Mouse (Mus musculus): Measurements from ENCODE around the gene Pih1d1. TPM values are rescaled to one million over a fixed set of nuclear protein-coding genes. Genes with fewer than 3 reads are reported as not detected.
"Not testable (repeated sequence)": the region's sequence is repeated elsewhere in the genome, so short reads cannot be mapped to it uniquely, and the experiment has no call there.

Gene Pih1d1
- polyA plus RNA-seq, 1 experiment from 2014 or later = 80.3 TPM

GRCm38 (mm10) chr7:45147899-45148298 lies 6.2 kb upstream of the Pih1d1 start:
- DNase-seq (ENCODE audit: low spot score) = no peak
- 88% methylated on average over 11 of the region's 11 CpGs for WGBS
- Histone ChIP-seq H3K4me3 (ENCODE audit: low read depth, low read length) (no peak overlapping the region), H3K4me2 (ENCODE audit: low read depth, low read length) (no peak overlapping the region), H3K36me3 (ENCODE audit: control insufficient read depth, insufficient read depth, low read length) (peaks cover 39% of the 10 kb centered on the region), H3K9ac (ENCODE audit: low read depth, low read length) (no peak overlapping the region), H3K9me3 (ENCODE audit: control insufficient read depth, low read length) (no peaks in the 10 kb centered on the region), H3K27ac (replicated peaks; ENCODE audit: low read depth, low read length) (no peak overlapping the region), H3K4me1 (ENCODE audit: control insufficient read depth, insufficient read depth, low read length) (no peaks in the 10 kb centered on the region), H3K27me3 (replicated peaks; ENCODE audit: control insufficient read depth, insufficient read depth, low read length) (no peaks in the 10 kb centered on the region)
- no peak for ATAC-seq (ENCODE audit: low read depth)

- Histone ChIP-seq H3K36me3 (ENCODE audit: control insufficient read depth, insufficient read depth, low read length) (peaks cover 32% of the 10 kb centered on the region), H3K9me3 (ENCODE audit: control insufficient read depth, low read length) (no peaks in the 10 kb centered on the region), H3K9ac (ENCODE audit: low read depth, low read length) (no peak overlapping the region), H3K4me1 (ENCODE audit: control insufficient read depth, insufficient read depth, low read length) (peaks cover 5% of the 10 kb centered on the region), H3K4me3 (ENCODE audit: low read depth, low read length) (no peak overlapping the region), H3K4me2 (ENCODE audit: low read depth, low read length) (no peak overlapping the region), H3K27me3 (replicated peaks; ENCODE audit: control insufficient read depth, insufficient read depth, low read length) (no peaks in the 10 kb centered on the region), H3K27ac (replicated peaks; ENCODE audit: low read depth, low read length) (no peak overlapping the region)
- ATAC-seq (ENCODE audit: low read depth) = no peak
- 67% methylated on average over 4 of the region's 4 CpGs for WGBS
- DNase-seq (ENCODE audit: low spot score) = no peak
Measured at GRCm38 (mm10) chr7:45148534-45149098, 5.5 kb upstream of the Pih1d1 start.

GRCm38 (mm10) chr7:45149545-45149944 lies 4.6 kb upstream of the Pih1d1 start:
- Histone ChIP-seq H3K4me3 (ENCODE audit: low read depth, low read length) (no peak overlapping the region), H3K9me3 (ENCODE audit: control insufficient read depth, low read length) (no peaks in the 10 kb centered on the region), H3K4me2 (ENCODE audit: low read depth, low read length) (no peak overlapping the region), H3K9ac (ENCODE audit: low read depth, low read length) (no peak overlapping the region), H3K4me1 (ENCODE audit: control insufficient read depth, insufficient read depth, low read length) (peaks cover 6% of the 10 kb centered on the region), H3K27ac (replicated peaks; ENCODE audit: low read depth, low read length) (no peak overlapping the region), H3K36me3 (ENCODE audit: control insufficient read depth, insufficient read depth, low read length) (peaks cover 22% of the 10 kb centered on the region), H3K27me3 (replicated peaks; ENCODE audit: control insufficient read depth, insufficient read depth, low read length) (no peaks in the 10 kb centered on the region)
- ATAC-seq (ENCODE audit: low read depth) = no peak
- DNase-seq (ENCODE audit: low spot score) = no peak
- 63% methylated on average over 6 of the region's 6 CpGs for WGBS

- Histone ChIP-seq H3K4me1 (ENCODE audit: control insufficient read depth, insufficient read depth, low read length) (peaks cover 9% of the 10 kb centered on the region), H3K27me3 (replicated peaks; ENCODE audit: control insufficient read depth, insufficient read depth, low read length) (no peaks in the 10 kb centered on the region), H3K4me3 (ENCODE audit: low read depth, low read length) (no peak overlapping the region), H3K9ac (ENCODE audit: low read depth, low read length) (no peak overlapping the region), H3K9me3 (ENCODE audit: control insufficient read depth, low read length) (no peaks in the 10 kb centered on the region), H3K36me3 (ENCODE audit: control insufficient read depth, insufficient read depth, low read length) (peaks cover 16% of the 10 kb centered on the region; the same call in 1 of the 2 replicates), H3K4me2 (ENCODE audit: low read depth, low read length) (no peak overlapping the region), H3K27ac (replicated peaks; ENCODE audit: low read depth, low read length) (no peak overlapping the region)
- WGBS = 40% methylated on average over 4 of the region's 4 CpGs
- DNase-seq (ENCODE audit: low spot score) = no peak
- no peak for ATAC-seq (ENCODE audit: low read depth)
Measured at GRCm38 (mm10) chr7:45150321-45150720, 3.8 kb upstream of the Pih1d1 start.

- no peak for ATAC-seq (ENCODE audit: low read depth)
- no peak overlapping the region for H3K9ac ChIP-seq (ENCODE audit: low read depth, low read length)
Measured at GRCm38 (mm10) chr7:45151303-45151702, 2.8 kb upstream of the Pih1d1 start.

GRCm38 (mm10) chr7:45153052-45153451 lies 1.1 kb upstream of the Pih1d1 start:
- Histone ChIP-seq H3K36me3 (ENCODE audit: control insufficient read depth, insufficient read depth, low read length) (peaks cover 18% of the 10 kb centered on the region; the same call in 1 of the 2 replicates), H3K4me2 (ENCODE audit: low read depth, low read length) (peak overlapping the region; percentile 86), H3K9ac (ENCODE audit: low read depth, low read length) (peak overlapping the region; percentile 87), H3K4me1 (ENCODE audit: control insufficient read depth, insufficient read depth, low read length) (peaks cover 11% of the 10 kb centered on the region)
- not testable (repeated sequence) for H3K27me3 ChIP-seq (replicated peaks; ENCODE audit: control insufficient read depth, insufficient read depth, low read length); DNase-seq (ENCODE audit: low spot score); H3K27ac ChIP-seq (replicated peaks; ENCODE audit: low read depth, low read length); H3K4me3 ChIP-seq (ENCODE audit: low read depth, low read length); ATAC-seq (ENCODE audit: low read depth); H3K9me3 ChIP-seq (ENCODE audit: control insufficient read depth, low read length)
- 84% methylated on average over 2 of the region's 2 CpGs for WGBS

More at GRCm38 (mm10) chr7:45151303-45151702, 2.8 kb upstream of the Pih1d1 start:
- H3K4me1 ChIP-seq (ENCODE audit: control insufficient read depth, insufficient read depth, low read length) = peaks cover 11% of the 10 kb centered on the region
- DNase-seq (ENCODE audit: low spot score) = no peak
- 37% methylated on average over 11 of the region's 11 CpGs for WGBS
- no peak overlapping the region for H3K4me2 ChIP-seq (ENCODE audit: low read depth, low read length)
- H3K27ac ChIP-seq (replicated peaks; ENCODE audit: low read depth, low read length) = no peak overlapping the region
- H3K4me3 ChIP-seq (ENCODE audit: low read depth, low read length) = no peak overlapping the region
- H3K27me3 ChIP-seq (replicated peaks; ENCODE audit: control insufficient read depth, insufficient read depth, low read length) = no peaks in the 10 kb centered on the region
- H3K36me3 ChIP-seq (ENCODE audit: control insufficient read depth, insufficient read depth, low read length) = 0 out of 2 replicates have a peak, but pooled peaks cover 12% of the 10 kb centered on the region
- no peaks in the 10 kb centered on the region for H3K9me3 ChIP-seq (ENCODE audit: control insufficient read depth, low read length)

- Histone ChIP-seq H3K36me3 (ENCODE audit: control insufficient read depth, insufficient read depth, low read length) (peaks cover 19% of the 10 kb centered on the region; the same call in 1 of the 2 replicates), H3K27me3 (replicated peaks; ENCODE audit: control insufficient read depth, insufficient read depth, low read length) (no peaks in the 10 kb centered on the region), H3K4me1 (ENCODE audit: control insufficient read depth, insufficient read depth, low read length) (peaks cover 11% of the 10 kb centered on the region), H3K4me2 (ENCODE audit: low read depth, low read length) (peak overlapping the region; percentile 86), H3K9me3 (ENCODE audit: control insufficient read depth, low read length) (no peaks in the 10 kb centered on the region), H3K9ac (ENCODE audit: low read depth, low read length) (peak overlapping the region; percentile 87), H3K4me3 (ENCODE audit: low read depth, low read length) (peak overlapping the region; percentile 73), H3K27ac (replicated peaks; ENCODE audit: low read depth, low read length) (peak overlapping the region; percentile 96)
- DNase-seq (ENCODE audit: low spot score) (no peak), ATAC-seq (ENCODE audit: low read depth) (no peak)
- WGBS = 2% methylated on average over 5 of the region's 5 CpGs
Measured at GRCm38 (mm10) chr7:45153586-45153985, 517 bp upstream of the Pih1d1 start.

GRCm38 (mm10) chr7:45154993-45155514 lies 951 bp downstream of the Pih1d1 start:
- 76% methylated on average over 12 of the region's 12 CpGs for WGBS
- ATAC-seq (ENCODE audit: low read depth) (no peak; the same call in 1 of the 2 replicates), DNase-seq (ENCODE audit: low spot score) (peak; percentile 44)
- Histone ChIP-seq H3K27ac (replicated peaks; ENCODE audit: low read depth, low read length) (peak overlapping the region; percentile 70), H3K9ac (ENCODE audit: low read depth, low read length) (peak overlapping the region; percentile 8; the same call in 1 of the 2 replicates), H3K4me1 (ENCODE audit: control insufficient read depth, insufficient read depth, low read length) (peaks cover 11% of the 10 kb centered on the region), H3K9me3 (ENCODE audit: control insufficient read depth, low read length) (no peaks in the 10 kb centered on the region), H3K4me2 (ENCODE audit: low read depth, low read length) (peak overlapping the region; percentile 86), H3K4me3 (ENCODE audit: low read depth, low read length) (peak overlapping the region; percentile 73), H3K36me3 (ENCODE audit: control insufficient read depth, insufficient read depth, low read length) (peaks cover 33% of the 10 kb centered on the region; the same call in 1 of the 2 replicates), H3K27me3 (replicated peaks; ENCODE audit: control insufficient read depth, insufficient read depth, low read length) (no peaks in the 10 kb centered on the region)

GRCm38 (mm10) chr7:45155590-45155989 lies 1.5 kb downstream of the Pih1d1 start:
- Histone ChIP-seq H3K9ac (ENCODE audit: low read depth, low read length) (no peak overlapping the region), H3K9me3 (ENCODE audit: control insufficient read depth, low read length) (no peaks in the 10 kb centered on the region), H3K4me3 (ENCODE audit: low read depth, low read length) (no peak overlapping the region), H3K27me3 (replicated peaks; ENCODE audit: control insufficient read depth, insufficient read depth, low read length) (no peaks in the 10 kb centered on the region), H3K4me1 (ENCODE audit: control insufficient read depth, insufficient read depth, low read length) (peaks cover 11% of the 10 kb centered on the region), H3K4me2 (ENCODE audit: low read depth, low read length) (peak overlapping the region; percentile 86), H3K27ac (replicated peaks; ENCODE audit: low read depth, low read length) (peak overlapping the region; percentile 70), H3K36me3 (ENCODE audit: control insufficient read depth, insufficient read depth, low read length) (peaks cover 37% of the 10 kb centered on the region; the same call in 1 of the 2 replicates)
- DNase-seq (ENCODE audit: low spot score) (no peak), ATAC-seq (ENCODE audit: low read depth) (no peak)
- WGBS = 88% methylated on average over 9 of the region's 9 CpGs

Measured in embryonic facial prominence, embryonic 14.5 days (tissue).